Mouse (Mus musculus): Measurements from ENCODE around the gene Bdkrb2.

Bdkrb2 gene

GRCm38 (mm10) chr12:105546538-105546937, 16.5 kb upstream of the Bdkrb2 start:
- no peak for DNase-seq (ENCODE audit: low spot score in 2 of 2)

- DNase-seq (ENCODE audit: low spot score in 2 of 2), result no peak
Observed at GRCm38 (mm10) chr12:105547151-105547550, 15.9 kb upstream of the Bdkrb2 start.

GRCm38 (mm10) chr12:105548001-105548400, 15.0 kb upstream of the Bdkrb2 start:
- DNase-seq (ENCODE audit: low spot score in 2 of 2), result no peak

- no peak for DNase-seq (ENCODE audit: low spot score in 2 of 2)
Observed at GRCm38 (mm10) chr12:105548881-105549280, 14.1 kb upstream of the Bdkrb2 start.

GRCm38 (mm10) chr12:105549835-105550802, 12.9 kb upstream of the Bdkrb2 start:
- DNase-seq (ENCODE audit: low spot score in 2 of 2), result no peak

- peak in 1 of 2 experiments; percentile 15 for DNase-seq (ENCODE audit: low spot score in 2 of 2)
Observed at GRCm38 (mm10) chr12:105551551-105551989, 11.5 kb upstream of the Bdkrb2 start.

- no peak for DNase-seq (ENCODE audit: low spot score in 2 of 2)
Observed at GRCm38 (mm10) chr12:105554151-105554772, 8.8 kb upstream of the Bdkrb2 start.

- DNase-seq (ENCODE audit: low spot score in 2 of 2), result no peak
Observed at GRCm38 (mm10) chr12:105555172-105555571, 7.9 kb upstream of the Bdkrb2 start.

- DNase-seq (ENCODE audit: low spot score in 2 of 2), result no peak
Observed at GRCm38 (mm10) chr12:105557250-105557925, 5.6 kb upstream of the Bdkrb2 start.

GRCm38 (mm10) chr12:105561007-105561534, 2.0 kb upstream of the Bdkrb2 start:
- DNase-seq (ENCODE audit: low spot score in 2 of 2), result peak; percentile 54 to 63

- no peak for DNase-seq (ENCODE audit: low spot score in 2 of 2)
Observed at GRCm38 (mm10) chr12:105562056-105562820, 788 bp upstream of the Bdkrb2 start.

GRCm38 (mm10) chr12:105563726-105564275, 775 bp downstream of the Bdkrb2 start:
- no peak for DNase-seq (ENCODE audit: low spot score in 2 of 2)

- DNase-seq (ENCODE audit: low spot score in 2 of 2), result no peak
Observed at GRCm38 (mm10) chr12:105565221-105565620, 2.2 kb downstream of the Bdkrb2 start.

GRCm38 (mm10) chr12:105571867-105572266, 8.8 kb downstream of the Bdkrb2 start:
- no peak for DNase-seq (ENCODE audit: low spot score in 2 of 2)

GRCm38 (mm10) chr12:105572622-105573021, 9.6 kb downstream of the Bdkrb2 start:
- no peak for DNase-seq (ENCODE audit: low spot score in 2 of 2)

- DNase-seq (ENCODE audit: low spot score in 2 of 2), result no peak
Observed at GRCm38 (mm10) chr12:105574356-105574755, 11.3 kb downstream of the Bdkrb2 start.

GRCm38 (mm10) chr12:105580490-105580889, 17.5 kb downstream of the Bdkrb2 start:
- no peak for DNase-seq (ENCODE audit: low spot score in 2 of 2)

GRCm38 (mm10) chr12:105582486-105582885, 19.5 kb downstream of the Bdkrb2 start:
- no peak for DNase-seq (ENCODE audit: low spot score in 2 of 2)

GRCm38 (mm10) chr12:105583484-105583883, 20.5 kb downstream of the Bdkrb2 start:
- DNase-seq (ENCODE audit: low spot score in 2 of 2), result no peak

- DNase-seq (ENCODE audit: low spot score in 2 of 2), result peak; percentile 62 to 65
Observed at GRCm38 (mm10) chr12:105584851-105585250, 21.8 kb downstream of the Bdkrb2 start.

- no peak for DNase-seq (ENCODE audit: low spot score in 2 of 2)
Observed at GRCm38 (mm10) chr12:105587526-105587925, 24.5 kb downstream of the Bdkrb2 start.

Measured in frontal cortex, postnatal 36 days (tissue).